Mouse (Mus musculus): ENCODE results near the gene Rapgef4.

Gene Rapgef4

DNA sequence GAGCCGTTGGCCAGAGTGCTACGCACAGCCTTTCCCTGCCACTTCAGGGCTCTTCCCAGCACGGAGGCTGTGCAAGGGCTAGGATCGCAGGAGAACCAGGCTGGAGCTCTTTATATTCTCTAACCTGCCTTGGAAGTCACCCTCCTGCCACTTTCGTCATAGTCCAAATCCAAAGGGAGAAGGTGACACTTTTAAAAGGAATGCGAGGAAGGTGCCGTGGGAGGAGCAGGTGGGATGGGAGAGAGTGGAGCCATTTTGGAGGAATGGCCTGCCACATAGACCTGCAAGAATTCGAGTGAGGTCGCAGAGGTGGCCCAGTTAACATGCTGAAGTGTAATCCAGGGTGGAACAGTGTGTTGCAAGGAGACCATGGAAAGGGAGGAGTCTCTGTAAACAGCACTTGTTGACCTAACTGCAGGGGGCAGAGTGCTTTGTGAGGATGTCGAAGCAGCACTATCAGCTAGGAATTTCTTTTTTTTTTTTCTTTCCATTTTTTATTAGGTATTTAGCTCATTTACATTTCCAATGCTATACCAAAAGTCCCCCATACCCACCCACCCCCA, 94.0 kb downstream of the Rapgef4 start:
- DNase-seq (ENCODE audit: low spot score in 2 of 2), result no peak

DNA sequence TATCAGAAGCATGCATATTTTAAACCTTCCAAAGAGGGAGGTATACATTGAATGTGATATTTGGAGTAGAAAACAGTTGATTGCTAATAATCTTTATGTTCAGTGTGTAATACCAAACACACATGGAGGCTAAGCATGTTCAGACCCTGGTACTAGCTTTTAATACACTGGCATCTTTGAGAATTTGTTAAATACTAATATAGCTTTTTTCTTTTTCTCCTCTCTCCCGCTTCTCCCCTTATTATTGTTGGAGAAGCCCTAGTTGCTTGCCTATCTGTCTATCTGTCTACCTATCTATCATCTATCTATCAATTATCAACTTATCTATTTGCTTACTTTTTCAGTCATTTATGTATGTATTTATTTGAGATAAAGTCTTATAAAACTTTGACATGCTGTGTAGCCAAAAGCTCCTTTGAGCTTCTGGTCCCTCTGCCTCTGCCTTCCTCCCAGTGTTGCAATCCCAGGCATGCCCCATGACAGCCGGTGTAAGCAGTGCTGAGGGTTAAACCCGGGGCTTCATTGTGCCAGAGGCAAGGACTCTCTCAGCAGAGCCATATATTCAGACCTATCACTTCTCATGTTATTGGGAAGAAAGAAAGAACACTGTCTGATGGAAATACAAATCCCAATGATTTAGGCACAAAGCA, 96.6 kb downstream of the Rapgef4 start:
- DNase-seq (ENCODE audit: low spot score in 2 of 2), result no peak

DNA sequence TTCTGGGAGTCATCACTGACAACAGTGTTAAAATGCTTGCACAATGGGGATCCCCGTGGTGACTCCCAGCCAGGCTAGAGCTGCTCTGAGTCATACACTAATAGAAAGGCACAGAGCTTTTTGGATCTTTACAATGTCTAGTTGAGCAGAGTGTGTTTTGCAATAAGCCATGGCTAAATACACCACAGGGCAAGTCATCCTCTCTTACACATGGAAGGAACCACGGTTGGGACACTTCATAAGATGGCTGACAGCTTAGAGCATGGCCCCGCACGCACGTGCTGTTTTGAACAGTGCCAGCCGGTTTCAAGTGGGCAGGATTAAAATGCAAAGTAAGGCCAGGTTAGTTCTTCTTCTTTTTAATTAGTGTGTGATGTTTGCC, 97.1 kb downstream of the Rapgef4 start:
- no peak for DNase-seq (ENCODE audit: low spot score in 2 of 2)

DNA sequence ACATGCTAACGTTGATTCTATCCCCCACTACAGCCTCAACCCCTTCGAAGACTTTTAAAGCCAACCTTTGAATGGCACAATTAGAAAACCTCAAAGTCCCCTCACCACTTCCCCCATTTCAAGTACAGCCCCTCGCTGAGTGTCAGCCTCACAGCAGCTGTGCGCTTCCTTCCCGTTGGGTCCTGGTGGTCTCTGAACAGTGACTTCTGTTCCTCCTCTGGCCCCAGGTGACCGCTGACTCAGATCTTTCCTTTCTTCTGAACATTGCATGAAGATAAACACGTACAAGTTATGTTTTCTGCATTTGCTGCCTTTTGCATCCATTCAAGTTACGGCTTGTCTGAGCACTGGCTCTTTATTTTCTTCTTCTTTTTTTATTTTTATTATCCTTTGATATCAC, 98.1 kb downstream of the Rapgef4 start:
- no peak for DNase-seq (ENCODE audit: low spot score in 2 of 2)

DNA sequence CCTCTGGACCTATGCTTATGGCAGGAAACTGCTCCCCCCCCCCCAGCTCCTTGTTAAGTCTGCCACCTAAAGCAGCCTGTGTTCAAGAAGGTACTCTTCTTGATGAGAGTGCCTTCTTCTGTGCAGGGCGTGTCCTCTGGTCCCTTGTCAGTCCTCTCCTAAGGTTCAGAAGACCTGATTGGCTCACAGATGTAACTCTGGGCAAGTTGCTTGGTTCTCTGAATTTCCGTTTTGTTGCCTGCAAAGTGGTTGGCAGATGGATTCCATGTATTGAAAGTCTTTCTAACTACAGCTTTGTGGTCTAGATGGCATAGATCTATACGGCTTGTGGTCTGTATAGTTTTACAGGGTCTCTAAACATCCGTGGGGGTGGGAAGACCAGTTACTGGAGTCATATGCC, 101.8 kb downstream of the Rapgef4 start:
- no peak for DNase-seq (ENCODE audit: low spot score in 2 of 2)

DNA sequence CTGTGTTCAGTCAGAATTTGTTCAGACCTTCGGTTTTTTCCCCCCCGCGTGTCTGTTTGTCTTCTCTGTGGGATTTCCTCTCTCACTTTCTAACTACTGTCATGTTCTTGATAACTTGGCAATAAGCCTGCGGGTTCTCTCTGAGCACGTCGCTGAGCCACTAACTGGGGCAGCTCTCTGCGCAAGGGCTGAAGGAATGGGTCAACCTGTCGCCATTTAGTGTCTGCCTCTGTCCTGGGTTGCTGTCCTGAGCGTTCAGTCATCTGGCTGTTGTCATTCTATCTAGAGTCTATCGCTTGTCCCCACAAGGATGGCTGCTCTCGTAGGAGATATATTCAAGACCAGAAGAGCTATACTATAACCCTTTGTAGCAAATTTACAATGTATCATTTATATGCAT, 107.8 kb downstream of the Rapgef4 start:
- DNase-seq (ENCODE audit: low spot score in 2 of 2), result no peak

DNA sequence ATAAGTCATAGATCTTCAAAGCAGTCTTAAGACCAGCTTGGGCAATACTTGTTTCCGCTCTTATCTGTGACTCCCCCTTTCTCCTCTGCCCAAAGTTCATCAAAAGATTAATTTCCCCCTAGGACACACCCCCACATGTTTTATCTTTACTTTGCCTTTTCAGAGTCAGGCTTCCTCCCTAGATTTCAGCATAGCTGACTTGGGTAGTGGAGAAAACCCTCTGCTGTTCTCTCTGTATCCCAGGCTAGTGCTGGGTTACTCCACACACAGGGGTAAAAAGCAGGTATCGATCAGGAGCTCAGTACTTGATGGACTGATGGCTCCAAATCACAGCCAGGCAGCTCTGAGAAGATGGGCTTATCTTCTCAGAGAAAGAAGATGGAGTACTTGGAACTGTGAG, 109.0 kb downstream of the Rapgef4 start:
- DNase-seq (ENCODE audit: low spot score in 2 of 2), result no peak

DNA sequence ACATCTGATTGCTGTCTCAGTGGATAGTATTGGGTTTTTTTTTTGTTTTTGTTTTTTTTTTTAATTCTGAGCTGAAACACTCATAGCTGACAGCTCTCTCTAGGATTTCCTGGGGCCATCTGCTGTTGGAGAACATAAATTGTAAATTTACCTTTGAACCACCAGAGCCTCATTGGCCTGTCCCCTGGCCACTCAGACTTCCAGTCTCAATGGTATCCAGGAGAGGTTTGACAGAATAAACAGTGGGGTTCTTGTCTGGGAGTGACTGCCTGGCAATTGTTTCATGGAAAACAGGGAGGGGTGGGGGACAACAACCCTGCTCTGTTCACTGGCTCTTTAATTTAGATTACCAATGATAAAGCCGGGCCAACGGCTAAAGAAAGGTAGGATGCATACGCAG, 111.0 kb downstream of the Rapgef4 start:
- DNase-seq (ENCODE audit: low spot score in 2 of 2), result no peak

DNA sequence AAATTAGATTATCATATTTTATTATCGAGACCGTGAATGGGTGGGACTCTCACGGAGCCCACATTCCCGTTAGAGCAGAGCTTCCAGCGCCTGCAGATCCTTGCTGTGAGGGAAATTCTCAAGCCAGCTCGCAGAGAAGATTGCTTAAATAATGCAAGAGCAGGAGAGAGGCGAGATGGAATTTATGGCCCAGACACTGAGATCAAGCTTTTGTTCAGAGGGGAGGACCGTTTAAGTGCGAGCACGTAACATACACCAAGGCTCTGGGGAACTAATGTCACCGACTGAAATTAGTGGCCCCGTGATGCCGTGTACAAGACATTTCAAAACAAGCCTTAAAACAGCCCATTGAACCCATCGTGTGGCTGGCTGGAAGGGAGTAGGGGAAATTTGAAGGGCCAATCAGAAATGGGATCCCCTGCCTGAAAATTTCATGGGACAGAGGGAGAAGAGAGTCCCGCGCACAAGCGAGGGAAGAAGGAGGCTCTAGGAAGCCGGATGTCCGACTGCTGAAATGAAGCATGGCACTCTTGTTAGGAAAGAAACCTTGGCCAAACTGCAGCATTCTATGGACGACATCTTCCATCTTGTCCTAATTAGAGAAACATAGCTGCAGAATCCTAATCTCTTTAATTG, 112.5 kb downstream of the Rapgef4 start:
- no peak for DNase-seq (ENCODE audit: low spot score in 2 of 2)

DNA sequence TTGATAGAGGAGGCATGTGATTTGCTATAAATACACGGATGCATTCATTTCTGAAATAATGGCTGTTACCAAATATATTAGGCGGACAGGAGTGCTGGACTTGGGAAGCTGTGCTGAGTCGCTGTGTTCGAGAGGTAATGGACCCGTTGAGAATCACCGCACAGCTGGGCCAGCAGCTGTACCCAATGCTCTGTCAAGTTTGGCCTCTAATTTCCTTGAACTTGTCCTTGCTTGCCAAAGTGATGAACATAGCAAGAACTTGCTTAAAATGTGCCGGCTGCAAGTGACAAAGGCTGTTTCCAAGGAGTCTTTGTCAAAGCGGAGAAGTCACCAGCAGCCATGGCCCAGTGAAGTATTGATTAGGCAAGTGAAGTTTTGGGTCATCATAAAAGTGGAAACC, 113.0 kb downstream of the Rapgef4 start:
- DNase-seq (ENCODE audit: low spot score in 2 of 2), result no peak

DNA sequence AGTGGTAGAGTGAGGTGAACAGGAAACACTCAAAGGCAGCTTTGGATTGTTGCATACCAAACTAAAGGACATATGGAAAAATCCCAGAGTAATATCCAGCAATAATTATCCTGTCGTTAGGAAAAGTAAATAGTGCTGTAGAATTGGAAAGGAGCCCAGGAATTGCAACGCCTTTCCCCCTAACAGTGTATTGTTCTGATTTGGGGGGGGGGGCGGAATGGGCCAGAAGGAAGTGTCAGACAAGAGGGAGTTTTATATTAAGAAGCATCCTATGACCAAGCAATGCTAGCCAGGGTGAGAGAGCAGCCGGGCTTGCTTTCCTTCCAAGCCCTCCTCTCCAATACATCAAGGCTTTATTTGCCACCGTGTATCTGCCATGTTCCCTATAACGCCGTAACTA, 113.4 kb downstream of the Rapgef4 start:
- no peak for DNase-seq (ENCODE audit: low spot score in 2 of 2)

DNA sequence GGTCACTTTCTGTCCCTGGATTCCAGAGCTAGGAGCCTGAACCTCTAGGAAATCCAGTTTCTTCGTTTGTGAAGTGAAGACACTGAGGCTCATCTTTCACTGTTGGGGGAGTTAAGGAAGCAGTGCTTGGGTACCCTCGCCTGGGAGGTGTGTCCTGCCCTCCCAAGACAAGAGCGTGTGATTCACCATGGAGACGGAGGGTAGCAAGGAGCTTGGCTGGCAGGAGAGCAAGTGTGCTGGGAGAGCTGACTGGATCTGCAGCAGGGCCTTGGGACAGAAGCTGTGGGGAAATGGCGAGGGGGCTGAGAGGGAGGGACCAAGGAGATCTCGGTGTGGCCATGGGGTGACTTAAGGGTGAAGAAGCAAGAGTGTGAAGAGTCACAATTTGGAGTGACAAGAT, 114.0 kb downstream of the Rapgef4 start:
- DNase-seq (ENCODE audit: low spot score in 2 of 2), result no peak

DNA sequence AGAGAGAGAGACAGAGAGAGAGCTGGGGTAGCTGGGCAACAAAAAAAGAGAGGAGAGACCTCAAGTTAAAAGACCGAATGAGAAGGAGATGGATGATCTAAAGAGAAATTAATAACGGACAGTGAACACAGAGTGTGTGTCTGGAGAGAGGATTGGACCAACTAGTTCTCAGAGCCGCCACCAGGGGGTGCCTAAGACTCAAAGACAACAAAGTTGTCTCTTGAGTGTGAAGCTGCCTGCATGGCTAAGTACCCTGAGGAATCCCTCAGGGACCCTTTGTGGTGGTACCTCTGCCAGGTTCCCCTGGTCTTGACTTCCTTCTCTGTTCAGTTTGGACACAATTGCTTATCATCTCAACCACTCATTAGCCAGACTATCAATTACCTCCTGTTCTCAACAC, 115.3 kb downstream of the Rapgef4 start:
- no peak for DNase-seq (ENCODE audit: low spot score in 2 of 2)

DNA sequence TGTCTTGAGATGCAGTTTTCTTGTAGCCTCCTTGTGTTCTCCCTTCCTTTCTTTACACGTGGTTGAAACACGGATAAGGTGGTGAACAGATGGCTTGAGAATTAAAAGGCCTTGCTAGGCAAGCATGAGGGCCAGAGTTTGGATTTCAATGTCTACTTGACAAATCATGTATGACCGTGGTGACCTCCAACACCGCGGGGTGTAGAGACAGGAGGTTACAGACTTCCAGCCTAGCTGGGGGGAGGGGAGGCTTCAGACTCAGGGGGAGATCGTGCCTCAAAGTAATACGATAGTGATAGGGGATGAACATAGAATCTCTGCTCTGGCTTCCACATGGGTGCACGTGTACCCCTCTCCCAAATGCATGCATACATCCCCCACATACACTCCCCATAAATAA, 117.3 kb downstream of the Rapgef4 start:
- DNase-seq (ENCODE audit: low spot score in 2 of 2), result no peak

DNA sequence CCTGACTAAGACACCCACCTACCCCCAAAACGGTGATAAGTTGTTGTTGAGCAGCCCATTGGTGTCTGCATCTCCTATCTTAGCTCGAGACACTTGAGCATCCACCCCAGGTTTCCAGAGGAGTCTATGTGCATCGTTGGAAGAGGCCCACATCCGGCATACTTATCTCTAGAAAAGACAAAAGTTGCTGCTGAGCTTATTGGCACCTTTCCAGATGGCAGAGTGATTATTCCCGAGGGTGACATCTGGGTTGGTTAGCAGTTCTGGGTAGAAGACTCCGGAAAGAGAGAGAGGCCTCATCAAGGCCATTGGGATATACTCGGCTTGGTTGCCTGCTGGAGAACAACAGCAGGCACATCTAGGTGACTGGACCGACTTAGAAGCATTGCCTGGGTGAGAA, 123.6 kb downstream of the Rapgef4 start:
- no peak for DNase-seq (ENCODE audit: low spot score in 2 of 2)

DNA sequence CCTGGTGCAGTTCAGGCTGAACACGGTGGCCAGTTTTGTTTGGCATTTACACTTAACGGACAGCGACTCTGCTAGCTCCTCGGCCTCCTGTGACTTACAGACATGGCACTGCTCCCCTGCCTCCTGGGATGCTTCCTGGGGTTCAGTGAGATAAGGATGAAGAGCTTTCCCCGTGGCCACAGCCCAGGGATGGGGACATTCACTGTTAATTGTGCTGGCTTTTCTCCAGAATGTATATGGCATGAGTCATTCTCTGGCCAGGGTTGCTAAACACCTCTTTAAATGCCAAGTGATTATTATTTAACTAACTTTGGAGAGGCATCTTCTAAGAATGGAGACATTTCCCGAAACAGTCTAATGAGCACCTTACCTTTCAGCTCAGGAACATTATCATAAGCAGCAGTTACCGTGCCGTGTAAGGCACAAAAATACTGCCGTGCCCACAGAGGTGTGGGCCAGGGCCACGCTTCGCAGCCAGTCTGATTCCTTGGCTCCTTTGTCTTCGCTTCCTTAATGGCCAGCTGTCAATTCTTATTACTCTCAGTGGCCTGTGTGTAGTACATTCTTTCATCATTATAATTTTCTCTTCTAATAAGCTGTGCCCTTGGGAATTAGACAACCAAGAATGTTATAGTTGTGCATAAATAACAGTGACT, 126.6 kb downstream of the Rapgef4 start:
- no peak for DNase-seq (ENCODE audit: low spot score in 2 of 2)

DNA sequence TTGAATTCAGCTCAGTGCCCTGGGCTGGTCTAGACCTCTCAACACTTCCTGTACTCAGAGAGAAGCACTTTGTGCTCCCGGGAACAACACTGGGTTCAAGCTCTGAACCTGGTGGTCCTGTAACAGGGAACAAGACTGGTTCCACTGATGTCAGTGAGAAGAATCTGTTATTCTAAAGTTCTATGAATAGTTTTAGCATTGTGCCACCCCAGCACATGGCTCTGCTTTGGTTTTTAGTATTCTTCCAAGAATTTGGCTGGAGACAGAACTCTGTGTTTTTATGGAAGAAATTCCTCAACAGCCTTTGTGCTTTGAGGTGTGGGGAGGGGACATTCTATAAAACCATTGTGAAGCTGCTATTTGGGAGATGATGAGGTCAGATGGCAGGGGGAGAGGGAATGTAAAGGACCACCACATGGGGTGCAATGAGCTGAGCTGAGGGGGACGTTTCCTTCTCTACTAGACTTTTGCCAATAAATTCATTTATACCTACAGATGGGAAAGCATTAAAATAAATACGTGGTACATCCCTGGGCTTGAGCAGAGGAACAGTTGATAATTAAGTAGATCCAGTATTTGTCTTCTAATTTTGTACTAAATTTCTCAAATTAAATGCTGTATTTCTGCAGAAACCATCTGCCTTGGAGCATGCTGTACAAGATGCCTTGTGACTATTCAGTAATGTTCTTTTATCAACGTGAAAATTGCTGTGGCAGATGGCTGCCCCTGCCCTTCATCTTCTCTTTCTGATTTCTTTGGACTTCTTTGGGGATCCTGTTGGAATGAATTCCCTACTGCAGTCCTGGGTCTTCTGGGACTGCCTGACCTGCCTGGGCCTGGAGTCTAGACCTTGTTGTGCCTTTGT, 127.6 kb downstream of the Rapgef4 start:
- DNase-seq (ENCODE audit: low spot score in 2 of 2), result no peak

DNA sequence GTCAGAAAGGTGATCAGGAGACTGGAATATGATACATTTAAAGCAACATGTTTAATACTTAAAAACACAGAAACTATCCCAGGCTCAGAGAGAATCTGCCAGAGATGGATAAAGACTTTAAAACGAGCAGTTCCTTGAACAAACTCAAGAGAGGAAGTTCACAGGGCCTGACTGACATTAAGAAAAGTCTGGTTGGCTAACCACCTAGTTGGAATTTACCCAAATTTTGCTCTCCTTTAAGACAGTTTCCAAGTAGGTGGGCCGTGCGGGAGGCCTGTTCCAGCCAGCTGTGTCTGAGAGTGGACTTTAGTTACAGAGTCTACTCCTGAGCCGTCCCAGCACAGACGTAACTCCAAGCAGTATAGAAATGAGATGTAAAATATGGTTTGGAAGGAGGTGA, 129.4 kb downstream of the Rapgef4 start:
- no peak for DNase-seq (ENCODE audit: low spot score in 2 of 2)

DNA sequence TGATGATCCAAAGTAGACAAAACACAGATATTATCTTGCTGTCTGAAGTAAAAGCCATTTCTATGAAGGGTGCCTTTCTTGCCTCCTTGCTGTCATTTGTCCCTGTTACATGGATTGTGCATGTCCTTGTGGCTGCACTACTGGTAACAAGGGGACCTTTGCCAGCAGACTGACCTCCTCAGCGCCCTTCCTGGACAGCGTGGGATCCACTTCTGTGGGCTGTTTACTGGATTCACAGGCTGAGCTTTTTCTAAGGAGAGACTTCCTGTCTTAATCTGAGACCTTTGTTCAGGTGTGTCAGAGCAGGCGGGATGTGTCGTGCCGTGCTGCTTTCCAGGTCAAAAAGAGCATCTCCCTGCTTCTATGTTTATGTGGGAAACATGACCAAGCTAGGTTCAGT, 132.7 kb downstream of the Rapgef4 start:
- DNase-seq (ENCODE audit: low spot score in 2 of 2), result no peak

DNA sequence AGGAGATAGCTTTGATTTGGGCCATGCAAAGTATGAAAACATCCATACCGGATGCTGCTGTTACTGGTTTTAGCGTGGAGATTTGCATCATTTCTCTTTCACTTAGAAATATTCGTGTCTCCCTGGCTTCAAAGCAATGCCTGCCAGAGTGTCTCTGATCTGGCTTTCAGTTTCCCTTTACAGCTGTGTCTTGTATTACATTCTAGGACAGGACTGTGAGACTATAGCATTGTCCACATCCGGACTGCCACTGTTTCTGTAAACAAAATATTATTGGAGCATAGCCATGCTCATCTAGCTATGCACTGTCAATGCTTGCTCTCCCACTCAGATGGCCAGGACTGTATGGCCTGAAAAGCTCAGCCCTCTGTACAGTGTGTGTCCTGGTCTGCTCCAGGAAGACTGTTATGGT, 133.1 kb downstream of the Rapgef4 start:
- no peak for DNase-seq (ENCODE audit: low spot score in 2 of 2)

DNA sequence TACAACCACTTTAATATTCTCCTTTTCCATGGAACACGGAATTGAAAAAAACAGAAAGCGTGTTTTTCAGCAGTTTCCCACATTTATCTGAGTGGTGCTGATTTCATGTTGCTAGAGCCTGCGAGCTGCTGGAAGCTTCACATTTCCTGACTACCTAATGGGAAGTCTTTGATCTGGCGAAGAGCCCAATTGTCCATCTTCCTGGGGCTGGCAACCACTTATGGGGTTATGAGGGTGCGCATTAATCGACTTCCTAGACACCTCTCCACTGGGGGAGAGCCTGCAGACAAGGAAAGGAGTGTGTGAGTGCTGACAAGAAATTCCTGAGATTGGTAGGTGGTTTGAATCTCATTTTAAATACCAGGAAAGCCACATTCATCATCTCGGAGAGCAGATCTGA, 135.1 kb downstream of the Rapgef4 start:
- DNase-seq (ENCODE audit: low spot score in 2 of 2), result no peak

DNA sequence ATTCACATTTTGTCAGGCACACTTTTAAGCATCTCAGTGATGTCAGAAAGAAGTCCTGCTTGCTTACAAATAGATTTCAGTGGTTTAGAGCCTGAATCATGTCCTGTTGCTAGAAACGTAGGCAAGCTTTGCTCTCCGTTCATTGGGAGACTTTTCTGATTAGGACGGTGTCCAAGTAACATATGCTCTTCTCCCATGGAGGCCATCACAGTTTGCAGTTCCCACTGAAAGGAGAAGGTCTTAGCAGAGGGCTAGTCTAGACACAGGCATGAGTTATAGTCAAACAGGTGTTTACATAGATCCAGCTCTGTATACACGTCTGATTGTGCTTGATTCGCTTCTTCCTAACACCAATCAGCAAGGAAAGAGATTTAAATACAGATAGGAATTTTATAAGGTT, 135.7 kb downstream of the Rapgef4 start:
- no peak for DNase-seq (ENCODE audit: low spot score in 2 of 2)
